Mouse (Mus musculus) kidney, embryonic 16.5 days (tissue): ENCODE measurements around the gene Wdpcp. TPM values are rescaled to one million over a fixed set of nuclear protein-coding genes. Genes with fewer than 3 reads are reported as not detected.
A peak's percentile ranks its signal among the peaks of the same experiment; 100 is the strongest.

ENCODE experiments used
- ATAC-seq: fragments of 200-750 bp; cut with Nextera tagmentation; 2 replicates; pipeline ENCODE4 v1.8.0; 2017; ENCODE audit warnings: moderate TSS enrichment; ENCODE audit not compliant: low FRiP score, low TSS enrichment
- H3K27ac ChIP-seq: fragments of 300-500 bp; sonication (generic); 2 replicates; pipeline ENCODE4 v1.5.1; 2014; ENCODE audit warnings: low read length
- H3K27me3 ChIP-seq: fragments of 300-500 bp; sonication (generic); 2 replicates; pipeline ENCODE4 v1.6.1; 2014; ENCODE audit warnings: low read length, control low read depth, mixed read lengths; ENCODE audit not compliant: insufficient read depth
- H3K36me3 ChIP-seq: fragments of 300-500 bp; sonication (generic); 2 replicates; pipeline ENCODE4 v1.6.1; 2014; ENCODE audit warnings: low read length, control low read depth, mixed read lengths; ENCODE audit not compliant: insufficient read depth
- H3K4me1 ChIP-seq: fragments of 300-500 bp; sonication (generic); 2 replicates; pipeline ENCODE4 v1.6.1; 2014; ENCODE audit warnings: low read length, control low read depth, mixed read lengths; ENCODE audit not compliant: insufficient read depth
- H3K4me2 ChIP-seq: fragments of 300-500 bp; sonication (generic); replicated peaks from 2 replicates; pipeline ENCODE4 v1.6.1; 2014; ENCODE audit warnings: low read depth, low read length
- H3K4me3 ChIP-seq: fragments of 300-500 bp; sonication (generic); 2 replicates; pipeline ENCODE4 v1.5.1; 2014; ENCODE audit warnings: mild to moderate bottlenecking, low read length
- H3K9ac ChIP-seq: fragments of 300-500 bp; sonication (generic); replicated peaks from 2 replicates; pipeline ENCODE4 v1.6.1; 2014; ENCODE audit warnings: low read length
- H3K9me3 ChIP-seq: fragments of 300-500 bp; sonication (generic); 2 replicates; pipeline ENCODE4 v1.6.1; 2016; ENCODE audit warnings: low read length, control low read depth
- WGBS: fragments of 180-500 bp; shearing (Covaris S2); extraction: QIAGEN DNeasy Blood & Tissue Kit; methylation state at CpG from one replicate; pipeline ENCODE4 v1.1.7; 2014; 5-methylcytosine and 5-hydroxymethylcytosine counted together
- polyA plus RNA-seq: library from polyadenylated mRNA; unstranded; fragments of >200 nt; fragmentation: Nextera tagmentation; extraction: Ambion mirVana; gene quantifications from 2 replicates; pipeline ENCODE4 v1.2.1, GENCODE M21; 2015

The Wdpcp gene
- polyA plus RNA-seq, 1 experiment from 2014 or later, result 13.4 TPM

DNA sequence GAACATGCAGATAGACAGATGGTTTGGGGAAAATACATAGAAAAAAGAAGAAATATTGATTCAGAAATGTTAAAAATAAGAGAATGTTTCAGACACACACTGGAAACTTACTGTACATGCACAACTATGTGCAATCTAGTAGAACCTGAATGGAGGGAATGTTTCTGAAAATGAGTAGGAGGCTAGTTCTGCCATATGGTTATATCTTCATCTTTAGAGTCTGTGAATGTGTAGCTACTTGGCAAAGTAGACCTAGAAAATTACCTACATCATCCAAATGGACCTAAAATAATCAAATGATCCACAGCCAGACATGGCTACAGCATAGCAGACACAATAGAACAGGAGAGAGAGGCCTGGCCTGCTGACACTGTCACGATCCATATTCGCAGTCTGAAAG is 275.0 kb downstream of the Wdpcp start:
- H3K36me3 ChIP-seq, result no peaks in the 10 kb centered on the region
- H3K4me3 ChIP-seq, result no peak overlapping the region
- no peak overlapping the region for H3K9ac ChIP-seq
- no peak overlapping the region for H3K27ac ChIP-seq
- no peaks in the 10 kb centered on the region for H3K9me3 ChIP-seq
- WGBS, result 91% methylated on average over 2 of the region's 2 CpGs
- H3K27me3 ChIP-seq, result no peaks in the 10 kb centered on the region
- H3K4me1 ChIP-seq, result no peaks in the 10 kb centered on the region
- no peak overlapping the region for H3K4me2 ChIP-seq
- no peak for ATAC-seq

DNA sequence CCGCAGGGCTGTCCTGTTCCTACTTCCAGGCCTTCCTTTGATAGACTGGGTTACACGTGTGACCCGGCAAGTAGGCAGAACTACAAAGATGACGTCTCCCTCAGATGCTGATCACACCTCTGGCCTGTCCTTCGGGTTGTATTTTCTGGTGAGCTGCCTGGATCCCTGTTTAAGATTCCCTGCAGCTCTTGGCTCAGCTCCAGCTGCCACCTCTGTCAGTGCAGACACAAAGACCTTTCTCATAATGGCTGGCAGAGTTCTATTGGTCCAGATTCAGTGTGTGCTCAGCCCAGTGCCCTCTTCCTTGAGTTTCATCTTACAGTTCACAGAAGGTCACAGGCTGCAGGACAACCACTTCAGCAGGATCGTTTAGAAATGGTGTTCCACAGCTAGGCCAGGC is 292.0 kb downstream of the Wdpcp start:
- ATAC-seq, result no peak
- no peaks in the 10 kb centered on the region for H3K27me3 ChIP-seq
- H3K9me3 ChIP-seq, result no peaks in the 10 kb centered on the region
- WGBS, result 19% methylated on average over 6 of the region's 6 CpGs
- H3K4me1 ChIP-seq, result no peaks in the 10 kb centered on the region
- H3K27ac ChIP-seq, result no peak overlapping the region
- H3K4me3 ChIP-seq, result no peak overlapping the region
- H3K4me2 ChIP-seq, result no peak overlapping the region
- no peak overlapping the region for H3K9ac ChIP-seq
- no peaks in the 10 kb centered on the region for H3K36me3 ChIP-seq

DNA sequence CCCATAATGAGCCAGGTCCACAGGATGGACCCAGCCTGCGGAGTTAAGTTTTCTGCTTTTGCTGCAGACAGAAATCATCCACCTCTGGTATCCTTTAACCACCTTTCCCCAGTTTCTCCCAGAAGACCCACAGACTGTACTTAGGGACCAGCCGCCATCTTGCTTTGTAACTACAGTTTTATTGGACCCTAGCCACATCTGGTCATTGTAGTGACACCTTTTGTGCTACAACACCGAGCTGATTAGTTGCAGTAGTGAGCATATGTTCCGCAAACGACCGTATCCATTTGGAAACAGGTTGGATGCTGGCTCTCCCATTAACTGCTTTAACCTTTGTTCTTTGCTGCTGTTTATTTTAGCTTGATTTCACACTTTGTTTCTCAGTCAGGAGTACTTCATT is 292.5 kb downstream of the Wdpcp start:
- ATAC-seq, result no peak
- no peaks in the 10 kb centered on the region for H3K4me1 ChIP-seq
- H3K9ac ChIP-seq, result no peak overlapping the region
- H3K27me3 ChIP-seq, result no peaks in the 10 kb centered on the region
- H3K27ac ChIP-seq, result no peak overlapping the region
- H3K4me2 ChIP-seq, result no peak overlapping the region
- WGBS, result 46% methylated on average over 6 of the region's 6 CpGs
- H3K4me3 ChIP-seq, result no peak overlapping the region
- no peaks in the 10 kb centered on the region for H3K9me3 ChIP-seq
- H3K36me3 ChIP-seq, result no peaks in the 10 kb centered on the region

DNA sequence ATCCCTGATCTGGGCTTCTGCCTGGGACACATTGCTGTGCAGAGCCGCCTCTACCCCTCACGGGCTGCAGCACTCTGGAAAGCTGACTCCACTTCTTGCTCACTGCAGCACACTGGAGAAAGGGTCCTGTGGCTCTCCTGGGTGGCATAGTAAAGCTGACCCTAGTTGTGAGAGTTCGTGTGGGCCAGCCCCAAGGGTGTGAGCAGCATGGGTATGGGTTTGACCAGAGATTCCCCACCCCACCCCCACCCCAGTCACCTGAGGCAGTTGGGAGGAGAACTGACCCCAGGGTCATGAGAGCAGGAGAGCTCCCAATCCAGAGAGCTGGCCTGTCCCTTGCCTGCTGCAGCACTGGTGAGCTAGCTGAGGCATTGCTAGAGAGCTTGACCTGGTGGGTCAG is 296.6 kb downstream of the Wdpcp start:
- no peaks in the 10 kb centered on the region for H3K9me3 ChIP-seq
- no peaks in the 10 kb centered on the region for H3K36me3 ChIP-seq
- no peak overlapping the region for H3K4me3 ChIP-seq
- H3K27ac ChIP-seq, result no peak overlapping the region
- no peak overlapping the region for H3K9ac ChIP-seq
- ATAC-seq, result peak; percentile 61
- no peaks in the 10 kb centered on the region for H3K27me3 ChIP-seq
- H3K4me1 ChIP-seq, result no peaks in the 10 kb centered on the region
- 55% methylated on average over 3 of the region's 3 CpGs for WGBS
- H3K4me2 ChIP-seq, result no peak overlapping the region

DNA sequence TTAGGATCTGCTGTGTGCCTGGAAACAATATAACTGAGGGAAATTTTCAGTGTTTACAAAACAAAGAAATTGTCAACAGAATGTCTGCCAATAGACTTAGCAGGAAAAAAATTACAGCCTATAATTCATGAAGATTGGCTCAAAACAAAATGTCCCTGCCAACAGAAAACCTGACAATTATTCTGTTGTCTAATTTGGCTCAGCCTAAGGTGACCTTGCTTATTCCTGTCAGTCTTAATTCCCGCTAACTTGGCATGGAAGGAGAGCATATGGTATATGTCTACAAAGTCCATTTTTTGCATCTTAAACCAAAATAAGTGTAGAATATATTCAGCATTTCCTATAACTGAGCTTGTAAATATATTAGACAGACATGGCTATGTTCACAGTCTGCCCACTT is 298.8 kb downstream of the Wdpcp start:
- 71% methylated on average over 1 of the region's 1 CpGs for WGBS
- H3K4me1 ChIP-seq, result no peaks in the 10 kb centered on the region
- no peak overlapping the region for H3K27ac ChIP-seq
- no peak overlapping the region for H3K9ac ChIP-seq
- no peaks in the 10 kb centered on the region for H3K27me3 ChIP-seq
- H3K9me3 ChIP-seq, result no peaks in the 10 kb centered on the region
- H3K36me3 ChIP-seq, result no peaks in the 10 kb centered on the region
- no peak for ATAC-seq
- H3K4me2 ChIP-seq, result no peak overlapping the region
- H3K4me3 ChIP-seq, result no peak overlapping the region

DNA sequence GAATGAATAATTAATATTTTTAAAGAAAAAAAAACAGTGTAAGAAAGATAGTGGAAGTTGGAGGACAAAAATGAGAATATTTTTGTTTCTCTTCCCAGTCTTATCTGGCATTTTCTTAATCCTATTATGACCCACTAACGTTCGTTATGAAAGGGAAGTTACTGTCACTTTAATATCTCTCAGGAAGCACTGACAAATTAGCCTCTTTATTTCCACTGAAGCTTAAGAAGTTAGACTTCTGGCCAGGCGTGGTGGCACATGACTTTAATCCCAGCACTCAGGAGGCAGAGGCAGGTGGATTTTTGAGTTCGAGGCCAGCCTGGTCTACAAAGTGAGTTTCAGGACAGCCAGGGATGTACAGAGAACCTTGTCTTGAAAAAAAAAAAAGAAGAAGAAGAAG is 299.7 kb downstream of the Wdpcp start:
- ATAC-seq, result no peak
- H3K9me3 ChIP-seq, result no peaks in the 10 kb centered on the region
- H3K36me3 ChIP-seq, result no peaks in the 10 kb centered on the region
- H3K4me3 ChIP-seq, result no peak overlapping the region
- no peaks in the 10 kb centered on the region for H3K4me1 ChIP-seq
- H3K9ac ChIP-seq, result no peak overlapping the region
- no peaks in the 10 kb centered on the region for H3K27me3 ChIP-seq
- H3K27ac ChIP-seq, result no peak overlapping the region
- WGBS, result 64% methylated on average over 4 of the region's 4 CpGs
- no peak overlapping the region for H3K4me2 ChIP-seq

DNA sequence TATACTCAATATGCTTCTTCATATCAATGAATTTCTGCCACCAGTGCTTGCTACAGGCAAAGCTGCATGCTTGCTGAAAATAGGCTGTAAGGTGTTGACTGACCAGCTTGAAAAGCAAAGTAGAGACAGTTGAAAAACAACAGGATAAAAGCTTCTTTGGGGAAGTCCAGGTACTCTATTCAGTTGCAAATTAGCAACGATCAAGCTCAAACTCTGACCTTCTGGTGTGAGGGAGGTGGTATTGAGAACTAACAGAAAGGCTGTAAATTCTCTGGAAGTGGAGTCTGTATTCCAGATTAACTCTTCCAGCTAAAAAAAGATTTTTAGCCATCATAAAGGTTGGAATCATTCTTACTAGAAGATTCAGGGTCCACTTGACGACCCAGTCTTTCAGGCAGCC is 303.0 kb downstream of the Wdpcp start:
- Histone ChIP-seq H3K9me3 (no peaks in the 10 kb centered on the region), H3K9ac (no peak overlapping the region), H3K27ac (no peak overlapping the region), H3K4me1 (no peaks in the 10 kb centered on the region), H3K4me2 (no peak overlapping the region), H3K36me3 (no peaks in the 10 kb centered on the region), H3K4me3 (no peak overlapping the region), H3K27me3 (no peaks in the 10 kb centered on the region)
- 79% methylated on average over 2 of the region's 2 CpGs for WGBS
- ATAC-seq, result no peak

DNA sequence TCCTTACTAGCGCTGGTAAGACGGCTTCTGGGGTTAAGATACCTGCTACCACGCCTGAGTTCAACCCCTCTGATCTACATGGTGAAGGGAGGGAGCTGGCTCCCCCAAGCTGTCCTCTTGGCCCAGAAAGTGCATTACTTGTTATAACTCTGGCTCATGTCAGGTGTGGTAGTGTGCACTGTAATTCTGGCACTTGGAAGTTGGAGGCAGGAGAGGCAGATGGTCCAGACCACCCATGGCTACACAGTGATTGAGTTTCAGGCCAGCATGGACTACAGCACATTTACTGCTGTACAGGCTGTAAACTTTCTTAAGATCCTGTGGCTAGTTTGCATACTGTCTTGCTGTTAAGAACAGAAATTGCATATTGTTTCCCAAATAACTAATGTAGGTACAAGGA is 322.7 kb downstream of the Wdpcp start:
- no peaks in the 10 kb centered on the region for H3K36me3 ChIP-seq
- no peaks in the 10 kb centered on the region for H3K4me1 ChIP-seq
- H3K9me3 ChIP-seq, result no peaks in the 10 kb centered on the region
- H3K27ac ChIP-seq, result no peak overlapping the region
- H3K27me3 ChIP-seq, result no peaks in the 10 kb centered on the region
- H3K4me2 ChIP-seq, result no peak overlapping the region
- whole genome bisulfite sequencing, result 75% methylated on average over 3 of the region's 3 CpGs
- no peak overlapping the region for H3K4me3 ChIP-seq
- no peak for ATAC-seq
- H3K9ac ChIP-seq, result no peak overlapping the region

DNA sequence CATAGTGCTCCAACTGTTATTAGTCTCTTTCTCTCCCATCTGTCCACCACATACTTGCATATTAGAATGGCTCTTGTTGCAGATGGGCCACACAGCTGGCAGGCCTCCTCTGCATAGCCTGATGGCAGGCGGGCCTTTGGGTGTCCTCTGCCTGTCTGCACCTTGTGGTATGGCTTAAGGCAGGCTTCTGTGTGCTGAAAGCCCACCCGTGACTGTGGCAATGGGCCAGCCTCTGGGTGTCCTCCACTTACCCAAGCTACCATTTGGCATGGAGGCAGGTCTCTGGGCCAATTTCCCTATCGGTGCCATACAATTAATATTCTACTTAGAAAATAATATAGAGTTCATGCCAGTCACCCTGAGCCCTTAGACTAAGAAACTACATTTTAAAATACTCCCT is 350.5 kb downstream of the Wdpcp start:
- no peak for ATAC-seq
- H3K4me1 ChIP-seq, result no peaks in the 10 kb centered on the region
- WGBS, result 85% methylated on average over 3 of the region's 3 CpGs

More for the DNA sequence above, 350.5 kb downstream of the Wdpcp start:
- Histone ChIP-seq H3K27ac (no peak overlapping the region), H3K4me3 (no peak overlapping the region), H3K9ac (no peak overlapping the region), H3K9me3 (no peaks in the 10 kb centered on the region), H3K27me3 (no peaks in the 10 kb centered on the region), H3K36me3 (no peaks in the 10 kb centered on the region), H3K4me2 (no peak overlapping the region)
